Mouse (Mus musculus) thymus, postnatal 25 days (tissue): ENCODE data around the gene Tspyl1.
"Not testable (repeated sequence)": the region's sequence is repeated elsewhere in the genome, so short reads cannot be mapped to it uniquely, and the experiment has no call there.

Experiments used
- DNase-seq: peaks from one replicate; pipeline ENCODE4 v3.0.0; 2022

Gene Tspyl1

DNA sequence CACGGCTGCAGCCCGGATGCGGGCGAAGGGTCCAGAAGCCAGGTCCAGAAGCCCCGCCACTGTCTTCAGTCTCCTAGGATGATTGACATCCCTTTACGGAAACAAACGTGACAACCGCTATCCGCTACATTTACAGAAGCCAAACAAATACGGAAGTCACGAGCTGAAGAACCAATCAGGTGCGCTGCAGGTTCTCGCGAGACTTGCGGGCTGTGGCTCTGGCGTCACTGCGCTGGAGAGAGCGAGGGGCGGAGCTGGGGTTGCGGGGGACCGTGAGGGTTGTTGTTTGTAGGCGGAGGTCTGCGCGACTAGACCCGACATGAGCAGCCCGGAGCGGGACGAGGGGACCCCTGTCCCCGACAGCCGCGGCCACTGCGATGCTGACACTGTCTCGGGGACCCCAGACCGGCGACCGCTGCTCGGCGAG is at the start of gene Tspyl1:
Gene Tspyl1 (plus strand): TSS at position 229 of the 427 bp plus-strand sequence.
- peak; percentile 98 for DNase-seq

DNA sequence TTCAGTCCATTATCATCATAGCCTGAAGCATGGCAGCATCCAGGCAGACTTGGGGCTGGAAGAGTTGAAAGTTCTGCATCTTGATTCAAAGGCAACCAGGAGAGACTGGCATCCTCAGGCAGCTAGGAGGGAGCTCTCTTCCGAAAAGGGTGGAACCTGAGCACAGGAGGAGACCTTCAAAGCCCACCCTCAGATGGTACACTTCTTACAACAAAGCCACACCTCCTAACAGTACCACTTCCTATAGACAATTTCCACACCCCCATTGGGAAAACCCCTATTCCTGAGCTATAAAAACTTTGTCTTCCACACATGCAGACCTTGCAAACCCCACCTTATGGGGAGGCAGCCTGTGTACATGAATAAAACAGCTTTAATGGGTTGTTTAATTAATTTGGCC is 48.6 kb upstream of the Tspyl1 start:
- DNase-seq, result no peak

DNA sequence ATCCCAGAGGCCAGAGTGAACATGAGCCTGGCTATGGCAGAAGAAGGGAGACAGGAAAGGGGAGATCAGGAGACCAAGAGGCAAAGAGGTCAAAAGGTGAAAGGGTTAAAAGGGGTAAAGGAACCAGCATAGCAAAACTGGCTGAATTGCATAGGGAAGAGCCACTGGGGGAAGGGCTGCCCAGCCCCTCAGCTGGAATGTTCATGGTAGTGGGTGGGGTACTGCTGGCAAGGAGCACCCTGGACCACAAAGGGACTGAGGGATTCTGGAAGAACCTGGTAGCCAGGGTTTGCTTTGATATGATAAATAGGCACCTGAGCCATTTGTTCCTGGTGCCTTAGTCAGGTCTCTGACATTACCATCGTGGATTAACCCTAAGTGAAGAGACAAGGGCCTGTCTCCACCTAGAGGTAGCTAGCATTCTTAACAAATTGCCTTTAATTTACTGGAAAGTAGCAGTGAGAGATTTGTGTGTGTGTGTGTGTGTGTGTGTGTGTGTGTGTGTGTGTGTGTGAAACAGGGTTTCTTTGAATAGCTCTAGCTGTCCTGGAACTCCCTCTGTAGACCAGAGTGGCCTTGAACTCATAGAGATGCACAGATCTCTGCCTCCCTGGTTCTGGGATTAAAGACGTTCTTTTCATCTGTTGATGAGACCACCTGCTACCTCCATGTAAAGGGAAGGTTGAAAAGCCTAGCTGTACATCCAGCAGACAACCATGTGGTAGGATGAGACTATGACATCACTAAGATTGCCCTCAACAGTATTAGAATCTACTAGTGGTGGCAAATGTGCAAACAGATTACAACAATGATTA is 47.9 kb upstream of the Tspyl1 start:
- DNase-seq, result no peak

- DNase-seq, result no peak
These were observed 46.6 kb upstream of the Tspyl1 start for GRCm38 (mm10) chr10:34235384-34235783.

DNA sequence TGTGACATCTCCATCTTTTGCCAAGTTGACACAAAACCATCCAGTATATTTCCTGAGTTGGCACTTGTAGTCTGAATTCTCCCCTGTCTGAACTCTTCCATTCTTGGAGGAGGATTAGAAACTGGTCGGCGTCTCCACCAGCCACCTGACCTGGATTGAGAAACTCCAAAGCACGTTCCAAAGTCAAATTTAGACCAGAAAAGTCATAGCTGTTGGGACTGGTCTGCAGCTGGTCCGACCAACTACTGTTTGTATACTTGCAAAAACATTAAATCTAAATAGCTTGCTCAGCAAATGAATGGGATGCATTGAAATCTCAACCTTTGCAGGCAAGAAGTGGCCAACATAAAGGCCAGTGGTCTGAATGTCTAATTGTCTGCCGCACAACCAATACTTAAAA is 45.4 kb upstream of the Tspyl1 start:
- no peak for DNase-seq

- no peak for DNase-seq
These were observed 43.5 kb upstream of the Tspyl1 start for GRCm38 (mm10) chr10:34238536-34238935.

GRCm38 (mm10) chr10:34244745-34245144 is 37.2 kb upstream of the Tspyl1 start:
- DNase-seq, result no peak

DNA sequence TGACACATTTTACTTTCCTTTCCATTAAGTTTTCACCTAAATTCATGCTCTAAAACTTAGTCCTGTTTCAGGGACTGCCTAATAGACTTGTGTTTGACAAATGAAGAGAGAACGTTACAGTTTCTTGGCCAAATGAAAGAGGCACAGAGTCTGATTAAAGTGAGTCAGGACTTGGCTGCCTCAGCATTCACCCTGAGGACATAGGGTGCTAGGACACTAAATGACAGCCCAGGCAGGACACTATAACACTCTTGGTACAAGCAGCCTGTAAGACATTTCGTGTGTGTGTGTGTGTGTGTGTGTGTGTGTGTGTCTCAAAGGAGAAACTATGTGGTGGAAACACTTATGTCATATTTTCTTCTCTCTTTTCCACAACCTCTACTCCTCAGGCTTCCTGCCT is 35.9 kb upstream of the Tspyl1 start:
- DNase-seq, result no peak

DNA sequence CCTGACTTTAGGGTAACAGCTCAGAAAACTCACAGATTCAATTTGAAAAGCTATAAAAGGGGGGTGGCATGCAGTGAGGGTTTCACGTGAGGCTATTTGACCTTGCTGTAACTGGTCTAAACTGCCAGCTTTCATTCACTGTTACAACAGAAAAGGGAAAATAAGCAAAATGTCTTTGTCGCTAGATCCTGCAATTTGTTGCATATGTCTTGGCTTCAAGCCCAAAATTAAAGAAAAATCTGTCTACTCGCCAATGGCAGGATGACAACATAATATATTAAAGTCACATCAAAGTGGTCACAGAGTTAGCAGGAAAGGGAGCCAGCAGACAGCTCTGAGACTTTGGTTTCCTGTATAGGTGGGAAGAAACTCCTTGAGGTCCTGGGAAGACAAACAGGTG is 34.2 kb upstream of the Tspyl1 start:
- no peak for DNase-seq

- no peak for DNase-seq
These were observed 32.4 kb upstream of the Tspyl1 start for GRCm38 (mm10) chr10:34249594-34249993.

DNA sequence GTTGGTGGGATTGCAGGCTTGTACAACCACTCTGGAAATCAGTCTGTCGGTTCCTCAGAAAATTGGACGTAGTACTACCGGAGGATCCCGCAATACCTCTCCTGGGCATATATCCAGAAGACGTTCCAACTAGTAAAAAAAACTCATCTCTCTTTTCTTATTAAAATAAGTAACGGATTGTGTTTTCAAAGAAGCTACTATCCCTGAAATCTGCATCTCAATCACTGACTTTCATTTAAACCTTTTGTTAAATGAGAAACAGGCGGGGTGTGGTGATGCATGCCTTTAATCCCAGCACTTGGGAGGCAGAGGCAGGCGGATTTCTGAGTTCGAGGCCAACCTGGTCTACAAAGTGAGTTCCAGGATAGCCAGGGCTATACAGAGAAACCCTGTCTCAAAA is 29.2 kb upstream of the Tspyl1 start:
- not testable (repeated sequence) for DNase-seq

- DNase-seq, result no peak
These were observed 16.9 kb upstream of the Tspyl1 start for GRCm38 (mm10) chr10:34265106-34265505.

DNA sequence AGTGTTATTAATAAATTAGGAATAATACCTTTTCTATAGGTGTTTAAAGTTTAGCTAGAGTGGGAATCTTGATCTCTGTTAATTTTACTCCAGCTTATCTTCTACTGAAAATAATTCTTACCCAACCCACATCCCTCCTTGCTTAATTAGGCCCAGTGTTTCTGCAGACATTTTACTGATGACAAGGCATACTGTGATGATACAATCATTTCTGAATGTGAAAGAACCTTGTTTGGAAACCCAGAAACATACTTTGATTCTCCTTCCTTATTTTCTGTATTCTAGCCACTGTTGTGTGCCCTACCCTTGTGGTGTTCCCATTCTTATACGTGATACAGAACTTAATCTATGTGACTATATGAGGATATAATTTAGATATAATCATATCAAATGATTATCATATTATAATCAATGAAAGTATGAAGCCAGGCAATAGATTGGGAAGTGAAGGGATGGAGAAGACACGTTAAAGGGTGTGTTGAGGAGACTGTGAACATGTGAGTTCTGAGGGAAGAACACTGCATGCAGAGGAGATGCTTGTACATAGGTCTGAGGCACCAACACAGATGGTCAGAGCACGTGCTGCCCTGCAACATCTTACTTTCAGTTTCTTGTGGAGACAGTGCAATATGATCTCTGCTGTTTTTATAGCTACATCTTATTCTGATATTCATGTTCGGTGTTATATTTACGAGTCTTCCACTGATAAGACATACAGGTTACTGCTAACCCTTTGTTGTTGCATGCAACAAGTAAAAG is 14.5 kb upstream of the Tspyl1 start:
- DNase-seq, result no peak

DNA sequence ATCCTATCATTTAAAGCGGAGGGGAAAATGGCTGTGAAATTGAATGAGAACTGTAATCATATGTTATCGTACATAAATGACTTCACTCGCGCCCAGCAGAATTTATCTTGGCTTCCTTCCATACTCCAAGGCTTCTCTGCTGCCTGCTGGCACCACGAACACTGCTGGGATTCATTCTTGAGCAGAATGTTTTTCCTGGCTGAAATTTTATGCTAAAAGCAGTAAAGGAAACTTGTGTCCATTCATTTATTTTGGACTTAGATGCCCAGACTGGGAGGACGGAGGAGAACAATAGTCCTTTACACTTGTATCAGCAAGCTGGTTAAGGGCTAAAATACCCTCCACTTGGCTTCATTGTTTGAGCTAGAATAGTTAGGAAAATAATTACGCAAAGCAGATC is 10.3 kb upstream of the Tspyl1 start:
- no peak for DNase-seq

- DNase-seq, result peak; percentile 44
These were observed 1.3 kb upstream of the Tspyl1 start for GRCm38 (mm10) chr10:34280591-34281175.

- peak; percentile 8 for DNase-seq
These were observed 604 bp upstream of the Tspyl1 start for GRCm38 (mm10) chr10:34281211-34281961.

- DNase-seq, result no peak
These were observed 639 bp downstream of the Tspyl1 start for GRCm38 (mm10) chr10:34282420-34283238.

- DNase-seq, result no peak
These were observed 14.9 kb downstream of the Tspyl1 start for GRCm38 (mm10) chr10:34296911-34297298.

- peak; percentile 96 for DNase-seq
These were observed 15.4 kb downstream of the Tspyl1 start, which contains the start of gene Tspyl4 for GRCm38 (mm10) chr10:34297299-34297979. Tspyl4 (plus strand) TSS chr10:34297442.

DNA sequence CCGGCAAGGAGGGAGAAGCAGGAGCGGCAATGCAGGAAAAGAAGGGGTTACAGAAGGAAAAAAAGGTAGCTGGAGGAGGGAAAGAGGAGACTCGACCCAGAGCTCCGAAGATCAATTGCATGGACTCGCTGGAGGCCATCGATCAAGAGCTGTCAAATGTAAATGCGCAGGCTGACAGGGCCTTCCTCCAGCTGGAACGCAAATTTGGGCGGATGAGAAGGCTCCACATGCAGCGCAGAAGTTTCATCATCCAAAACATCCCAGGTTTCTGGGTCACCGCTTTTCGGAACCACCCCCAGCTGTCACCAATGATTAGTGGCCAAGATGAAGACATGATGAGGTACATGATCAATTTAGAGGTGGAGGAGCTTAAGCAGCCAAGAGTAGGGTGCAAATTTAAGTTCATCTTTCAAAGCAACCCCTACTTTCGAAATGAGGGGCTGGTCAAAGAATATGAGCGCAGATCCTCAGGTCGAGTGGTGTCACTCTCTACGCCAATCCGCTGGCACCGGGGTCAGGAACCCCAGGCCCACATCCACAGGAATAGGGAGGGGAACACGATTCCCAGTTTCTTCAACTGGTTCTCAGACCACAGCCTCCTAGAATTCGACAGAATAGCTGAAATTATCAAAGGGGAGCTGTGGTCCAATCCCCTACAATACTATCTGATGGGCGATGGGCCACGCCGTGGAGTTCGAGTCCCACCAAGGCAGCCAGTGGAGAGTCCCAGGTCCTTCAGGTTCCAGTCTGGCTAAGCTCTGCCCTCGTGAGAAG is 16.2 kb downstream of the Tspyl1 start:
- no peak for DNase-seq

DNA sequence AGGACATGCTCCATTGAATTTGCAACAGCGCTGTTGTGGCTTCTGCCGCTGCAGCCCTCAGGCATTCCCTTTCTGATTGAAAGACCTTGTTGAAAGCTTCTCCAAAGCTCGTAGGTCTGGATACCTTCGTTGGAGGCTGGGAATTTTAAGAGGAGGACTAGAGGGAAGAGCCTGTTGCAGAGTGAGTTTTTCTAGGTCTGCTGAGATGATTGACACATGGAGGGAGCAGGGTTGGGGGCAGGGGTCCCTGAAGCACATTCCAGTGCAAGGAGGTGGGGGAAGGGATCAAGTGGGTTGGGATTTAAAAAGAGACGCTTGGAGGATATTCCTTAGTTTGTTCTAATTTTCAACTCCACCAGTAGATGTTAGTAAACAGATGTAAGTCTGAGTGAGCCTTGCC is 18.4 kb downstream of the Tspyl1 start:
- no peak for DNase-seq
